Mouse (Mus musculus) cerebellum, postnatal 14 days (tissue): ENCODE measurements around the gene Traf7.

Experiments used
- DNase-seq, 2 experiments: peaks; one replicate each; pipeline ENCODE4 v3.0.0; 2021; ENCODE audit warnings: mixed read lengths in 2 of 2

Traf7 gene

GRCm38 (mm10) chr17:24527723-24528559 lies at the start of gene Traf7:
TSS of gene Traf7 (minus strand) at chr17:24527938.
- DNase-seq, result peak; percentile 92 to 93

GRCm38 (mm10) chr17:24573811-24574210 lies 46.1 kb upstream of the Traf7 start:
- DNase-seq, result no peak

GRCm38 (mm10) chr17:24572651-24573245 lies 45.0 kb upstream of the Traf7 start:
- DNase-seq, result no peak

GRCm38 (mm10) chr17:24569837-24570236 lies 42.1 kb upstream of the Traf7 start:
- no peak for DNase-seq

GRCm38 (mm10) chr17:24567034-24567779 lies 39.5 kb upstream of the Traf7 start:
- no peak for DNase-seq

- DNase-seq, result no peak
These were observed 38.1 kb upstream of the Traf7 start for GRCm38 (mm10) chr17:24565792-24566191.

GRCm38 (mm10) chr17:24565092-24565491 lies 37.4 kb upstream of the Traf7 start:
- DNase-seq, result no peak

- no peak for DNase-seq
These were observed 36.7 kb upstream of the Traf7 start for GRCm38 (mm10) chr17:24564422-24564821.

GRCm38 (mm10) chr17:24563638-24564037 lies 35.9 kb upstream of the Traf7 start:
- DNase-seq, result no peak

GRCm38 (mm10) chr17:24561592-24561991 lies 33.9 kb upstream of the Traf7 start:
- DNase-seq, result no peak

GRCm38 (mm10) chr17:24560301-24561028 lies 32.7 kb upstream of the Traf7 start:
- DNase-seq, result peak; percentile 65 to 72

- DNase-seq, result no peak
These were observed 31.4 kb upstream of the Traf7 start for GRCm38 (mm10) chr17:24559146-24559545.

GRCm38 (mm10) chr17:24558600-24559099 lies 30.9 kb upstream of the Traf7 start:
- no peak for DNase-seq

- DNase-seq, result no peak
These were observed 29.4 kb upstream of the Traf7 start for GRCm38 (mm10) chr17:24557091-24557490.

GRCm38 (mm10) chr17:24551050-24551444 lies 23.3 kb upstream of the Traf7 start:
- peak; percentile 38 for DNase-seq

GRCm38 (mm10) chr17:24550416-24551049 lies 22.8 kb upstream of the Traf7 start:
- DNase-seq, result peak; percentile 88

GRCm38 (mm10) chr17:24549618-24550415 lies 22.1 kb upstream of the Traf7 start, which contains the start of gene Pkd1:
TSS of gene Pkd1 (plus strand) at chr17:24549834.
- peak; percentile 93 to 98 for DNase-seq

- peak; percentile 63 to 69 for DNase-seq
These were observed 21.3 kb upstream of the Traf7 start for GRCm38 (mm10) chr17:24548921-24549617.

- DNase-seq, result no peak
These were observed 20.7 kb upstream of the Traf7 start for GRCm38 (mm10) chr17:24548435-24548834.

GRCm38 (mm10) chr17:24546234-24546633 lies 18.5 kb upstream of the Traf7 start:
- DNase-seq, result no peak
